Mouse (Mus musculus) heart, postnatal 4 days (tissue): ENCODE data around the gene Rbfox2. TPM values are rescaled to one million over a fixed set of nuclear protein-coding genes. Genes with fewer than 3 reads are reported as not detected.
A peak's percentile ranks its signal among the peaks of the same experiment; 100 is the strongest.

Experiments
- DNase-seq: peaks from one replicate; pipeline ENCODE4 v3.0.0; 2021
- total RNA-seq, 2 experiments: library from RNA; stranded (reverse); gene quantifications; 2 replicates each; pipeline ENCODE4 v1.2.3; 2021

The Rbfox2 gene
- total RNA-seq, 2 experiments from 2014 or later = 175 to 186 TPM

DNA sequence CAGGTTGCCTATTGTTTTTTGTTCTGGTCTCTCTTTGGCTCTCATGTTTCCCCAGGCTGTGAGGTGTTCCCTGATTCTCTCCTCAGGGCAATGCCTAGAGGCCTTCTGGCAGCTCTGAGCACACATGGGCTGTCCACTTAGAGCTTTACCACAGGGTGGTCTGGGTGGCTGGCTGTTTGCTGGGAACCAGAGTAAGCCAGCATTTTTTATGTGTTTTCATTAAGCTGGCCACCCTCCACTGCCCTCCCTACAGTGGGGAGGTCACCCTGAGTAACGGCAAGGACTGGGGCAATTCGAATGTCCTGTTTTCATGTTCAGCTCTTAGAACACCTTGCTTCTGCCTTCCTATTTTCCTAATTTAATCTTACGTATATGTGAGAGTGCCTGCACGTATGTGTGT is 24.6 kb upstream of the Rbfox2 start:
- no peak for DNase-seq

GRCm38 (mm10) chr15:77329681-77330180 is 22.9 kb upstream of the Rbfox2 start:
- DNase-seq = no peak

- DNase-seq = no peak
These were observed 19.6 kb upstream of the Rbfox2 start for GRCm38 (mm10) chr15:77326361-77326760.

GRCm38 (mm10) chr15:77324426-77324825 is 17.6 kb upstream of the Rbfox2 start:
- DNase-seq = no peak

- DNase-seq = no peak
These were observed 16.4 kb upstream of the Rbfox2 start for GRCm38 (mm10) chr15:77323226-77323625.

DNA sequence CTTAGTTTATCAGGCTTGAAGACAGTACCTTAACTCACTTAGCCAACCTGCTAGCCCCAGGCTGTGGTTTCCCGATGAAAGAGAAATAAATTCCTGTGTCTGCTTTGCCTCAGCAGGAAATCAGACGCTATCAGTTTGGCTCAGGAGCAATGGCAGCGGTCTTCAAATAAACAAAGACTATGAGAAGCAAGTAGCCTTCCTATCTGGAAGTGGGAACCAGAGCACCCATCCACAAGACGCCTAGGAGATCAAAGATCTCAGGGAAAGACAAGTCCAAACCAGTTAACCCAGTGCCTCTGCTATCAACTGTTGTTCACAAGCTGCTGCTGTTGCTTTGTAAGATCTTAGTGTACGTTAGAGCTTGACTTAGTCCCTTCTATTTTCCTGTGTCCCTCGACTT is 6.9 kb upstream of the Rbfox2 start:
- no peak for DNase-seq

- DNase-seq = no peak
These were observed 6.0 kb upstream of the Rbfox2 start for GRCm38 (mm10) chr15:77312796-77313195.

GRCm38 (mm10) chr15:77307767-77308495 is 1.1 kb upstream of the Rbfox2 start:
- no peak for DNase-seq

GRCm38 (mm10) chr15:77305852-77306546 is 805 bp downstream of the Rbfox2 start:
- DNase-seq = peak; percentile 55

DNA sequence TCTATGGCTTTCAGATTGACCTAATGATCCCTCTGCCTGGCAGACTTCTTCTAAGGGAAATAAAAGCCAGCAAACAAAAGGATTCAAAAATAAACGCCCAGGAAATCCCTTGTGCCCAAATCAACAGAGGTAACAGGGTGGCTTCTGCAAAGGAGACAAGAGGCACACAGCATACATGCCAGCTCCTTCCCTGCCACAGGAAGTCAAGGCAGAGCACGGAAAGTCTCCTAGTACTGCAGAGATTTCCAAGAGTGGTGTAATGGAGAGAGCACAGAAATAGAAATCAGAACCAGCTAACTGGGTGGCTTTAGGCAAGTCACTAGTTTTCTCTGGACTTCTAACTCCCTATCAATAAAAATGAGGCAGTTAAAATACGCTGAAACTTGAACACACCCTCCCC is 1.8 kb downstream of the Rbfox2 start:
- DNase-seq = no peak

DNA sequence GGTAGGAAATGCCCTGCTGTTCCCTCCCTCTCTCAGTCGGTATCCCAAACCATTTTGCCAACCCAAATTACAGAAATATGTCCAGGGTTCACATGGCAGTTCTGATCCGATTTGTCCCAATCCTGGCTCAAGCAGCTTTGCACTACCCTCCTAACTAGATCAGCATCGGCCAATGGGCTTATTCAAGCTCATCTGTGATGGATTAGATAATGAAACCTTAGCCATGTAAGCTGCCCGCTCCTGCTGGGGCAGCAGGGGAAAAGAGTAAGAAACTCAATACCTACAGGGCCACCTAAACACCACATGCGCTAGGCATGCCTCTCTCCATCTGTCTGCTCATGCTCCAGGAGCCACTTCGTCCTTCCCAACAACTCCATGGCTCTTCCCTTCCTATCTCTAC is 5.7 kb downstream of the Rbfox2 start:
- DNase-seq = no peak

- no peak for DNase-seq
These were observed 8.2 kb downstream of the Rbfox2 start for GRCm38 (mm10) chr15:77298564-77298963.

DNA sequence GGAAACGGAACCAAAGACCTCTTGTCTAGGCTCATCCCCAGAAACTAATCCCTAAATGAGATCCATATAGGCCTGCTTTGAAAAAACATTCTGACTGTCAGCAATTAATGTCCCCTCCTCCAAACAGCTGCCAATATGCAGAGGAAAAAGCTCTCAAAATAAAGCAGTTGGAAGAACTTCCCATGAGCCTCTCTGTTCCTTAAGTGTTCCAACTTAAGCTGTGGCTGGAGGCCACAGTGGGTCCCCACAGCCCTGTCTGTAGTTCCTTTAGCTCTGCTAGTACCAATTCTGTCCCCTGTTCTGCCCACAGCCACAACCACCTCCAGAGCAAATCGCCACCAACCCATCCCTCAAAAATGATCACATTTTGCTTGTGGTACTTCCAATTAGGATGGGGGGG is 10.2 kb downstream of the Rbfox2 start:
- no peak for DNase-seq

DNA sequence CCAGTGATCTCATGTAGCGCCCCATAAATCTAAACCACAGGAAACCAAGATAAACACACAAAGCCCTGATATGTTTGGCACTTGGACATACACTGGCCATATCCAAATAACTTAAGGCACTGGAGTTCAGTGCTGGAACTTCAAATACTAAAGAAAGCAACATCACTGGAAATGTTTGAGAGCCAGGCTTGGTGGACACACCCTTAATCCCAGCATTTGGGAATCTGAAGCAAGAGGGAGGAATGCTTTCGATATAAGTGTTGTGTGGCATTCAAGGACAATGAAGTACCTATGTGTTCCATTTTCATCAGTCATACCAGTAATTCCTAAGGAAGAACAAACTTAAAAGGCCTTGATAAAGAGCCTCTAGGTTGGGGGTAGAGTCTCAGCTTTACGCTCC is 13.3 kb downstream of the Rbfox2 start:
- no peak for DNase-seq

- no peak for DNase-seq
These were observed 14.4 kb downstream of the Rbfox2 start for GRCm38 (mm10) chr15:77292381-77292780.

DNA sequence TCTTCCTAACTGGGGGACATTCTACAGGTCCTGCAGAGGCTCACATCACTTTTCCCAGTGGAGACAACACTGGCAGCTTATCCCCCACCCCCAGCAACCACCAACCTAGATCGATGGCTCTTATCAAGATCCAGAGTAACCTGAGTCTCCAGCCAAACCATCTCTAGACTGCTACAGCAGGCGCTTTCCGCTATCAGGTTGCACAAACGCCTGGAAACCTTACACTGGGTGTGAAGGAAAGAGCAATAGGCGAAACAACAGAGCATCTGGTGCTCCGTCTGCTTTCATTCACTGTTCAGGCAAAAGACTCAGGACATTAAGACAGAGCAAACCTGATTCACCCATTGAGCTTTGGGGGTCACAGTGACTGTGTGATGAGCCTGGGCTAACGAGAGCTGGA is 15.3 kb downstream of the Rbfox2 start:
- no peak for DNase-seq

GRCm38 (mm10) chr15:77290352-77290751 is 16.5 kb downstream of the Rbfox2 start:
- no peak for DNase-seq

GRCm38 (mm10) chr15:77280130-77280529 is 26.7 kb downstream of the Rbfox2 start:
- no peak for DNase-seq

- DNase-seq = peak; percentile 67
These were observed 28.0 kb downstream of the Rbfox2 start for GRCm38 (mm10) chr15:77278825-77279224.

DNA sequence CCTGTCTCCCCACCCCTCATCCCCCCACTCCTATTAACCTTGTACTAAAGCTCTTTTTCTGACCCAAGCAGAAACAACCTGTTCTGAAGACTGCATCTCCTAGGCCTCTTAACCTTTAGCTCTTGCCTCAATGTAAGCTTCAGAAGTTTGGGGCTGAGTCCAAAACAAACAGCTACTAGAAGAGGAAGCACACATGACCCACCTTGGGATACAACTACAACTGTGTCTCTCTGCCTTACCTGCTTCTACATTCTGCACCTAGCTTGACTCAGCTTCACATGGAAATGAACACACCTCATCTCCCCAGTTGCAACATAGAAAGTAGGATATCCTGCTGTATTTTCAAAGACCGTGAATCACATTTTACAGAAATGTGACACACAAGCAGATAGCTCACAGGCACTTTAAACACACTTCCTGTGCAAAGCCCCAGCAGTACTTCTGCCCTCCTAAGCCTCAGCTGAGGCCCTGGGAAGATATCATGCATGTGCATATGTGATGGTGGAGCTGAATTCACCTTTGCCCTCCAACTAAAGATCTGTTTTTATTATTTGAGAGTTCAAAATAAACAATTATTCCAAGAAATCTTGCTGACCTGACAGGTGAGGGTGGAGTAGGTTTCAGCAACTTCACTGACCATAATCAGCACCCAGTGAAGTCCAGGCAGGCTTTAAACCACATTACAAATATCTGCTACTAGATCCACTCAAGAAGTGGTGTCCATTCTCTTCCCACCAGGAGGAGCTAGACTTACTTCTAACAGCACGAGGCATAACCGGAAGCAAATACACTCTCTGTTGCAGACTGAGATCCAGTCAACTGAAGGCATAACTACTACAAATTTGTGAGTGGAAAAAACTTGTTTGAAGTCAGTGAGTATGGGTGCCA is 29.7 kb downstream of the Rbfox2 start:
- no peak for DNase-seq

GRCm38 (mm10) chr15:77276300-77276699 is 30.5 kb downstream of the Rbfox2 start:
- DNase-seq = no peak

- no peak for DNase-seq
These were observed 31.2 kb downstream of the Rbfox2 start for GRCm38 (mm10) chr15:77275572-77275971.

GRCm38 (mm10) chr15:77273947-77274346 is 32.9 kb downstream of the Rbfox2 start:
- no peak for DNase-seq
